Mouse (Mus musculus) left cerebral cortex, postnatal 25 days (tissue): Measurements from ENCODE around the gene Uba1. TPM values are rescaled to one million over a fixed set of nuclear protein-coding genes. Genes with fewer than 3 reads are reported as not detected.
"Not testable (repeated sequence)": the region's sequence is repeated elsewhere in the genome, so short reads cannot be mapped to it uniquely, and the experiment has no call there.

ENCODE experiments used
- DNase-seq, 2 experiments: peaks; one replicate each; pipeline ENCODE4 v3.0.0; 2022; ENCODE audit warnings: low spot score in 2 of 2, mixed read lengths in 1 of 2
- intact Hi-C: fragments of 180-260 bp; cut with DNase I; formaldehyde crosslinking; loops from one replicate; pipeline ENCODE4 v1.15.1; 2025
- total RNA-seq, 2 experiments: library from RNA; stranded (reverse); gene quantifications; 2 replicates each; pipeline ENCODE4 v1.2.3; 2021

Gene Uba1
- total RNA-seq, 2 experiments from 2014 or later: 338 to 343 TPM

DNA sequence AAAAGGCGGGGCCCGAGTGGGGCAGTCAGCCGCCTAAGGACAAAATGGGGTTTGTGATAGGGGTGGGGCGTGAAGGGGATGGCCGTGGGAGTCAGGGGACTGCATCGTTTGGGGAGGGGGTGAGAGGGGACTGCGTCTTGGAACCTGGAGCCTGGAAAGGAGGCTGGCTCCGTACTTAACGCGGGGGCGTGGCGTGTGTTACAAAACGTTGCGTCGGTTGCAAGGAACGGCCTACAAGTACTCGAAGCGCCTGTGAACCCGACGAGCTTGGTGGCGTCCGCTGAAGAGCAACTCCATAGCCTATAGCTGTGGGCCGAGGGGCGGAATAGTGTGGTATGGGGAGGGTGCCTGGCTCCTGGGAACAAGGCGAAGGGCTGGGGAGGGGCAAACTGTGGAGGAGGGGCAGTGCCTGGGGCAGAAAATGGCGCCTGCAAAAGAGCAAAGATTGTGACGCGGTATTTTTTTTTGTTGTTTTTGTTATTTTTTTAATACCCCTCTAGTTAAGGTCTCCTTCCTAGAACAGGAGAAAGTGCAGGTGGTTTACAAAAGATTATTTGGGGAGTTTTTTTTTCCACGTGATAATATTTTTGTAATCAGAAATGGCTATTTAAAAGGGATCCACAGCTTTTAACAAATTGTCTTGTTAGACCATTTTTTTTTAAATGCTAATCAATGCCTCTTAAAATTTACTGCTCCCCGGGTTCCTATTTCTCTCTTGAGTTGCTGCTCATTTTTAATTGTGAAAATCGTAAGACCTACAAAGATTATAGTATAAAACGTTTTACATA is 46.4 kb downstream of the Uba1 start:
- intact Hi-C loops: loop anchor here (2.0 kb wide), 1 partner anchor 16 kb away; no protein-coding TSS in a partner anchor
- DNase-seq: peak; percentile 74 to 88

DNA sequence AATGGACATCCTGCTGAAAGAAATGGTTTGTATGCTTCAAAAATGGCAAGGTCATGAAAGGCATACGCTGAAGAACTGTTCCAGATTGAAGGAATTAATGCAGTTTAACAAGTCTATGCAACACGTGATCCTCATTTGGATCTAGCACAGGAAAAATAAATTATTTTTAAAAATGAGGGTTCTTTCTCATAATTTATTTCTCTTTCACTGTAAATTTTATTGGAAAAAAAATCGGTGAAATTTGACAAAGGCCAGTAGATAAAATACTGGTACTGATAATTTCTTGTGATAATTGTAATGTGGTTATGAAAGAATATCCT is 46.9 kb downstream of the Uba1 start:
- DNase-seq: no peak
- intact Hi-C loops: loop anchor here (2.0 kb wide), 1 partner anchor 16 kb away; no protein-coding TSS in a partner anchor

DNA sequence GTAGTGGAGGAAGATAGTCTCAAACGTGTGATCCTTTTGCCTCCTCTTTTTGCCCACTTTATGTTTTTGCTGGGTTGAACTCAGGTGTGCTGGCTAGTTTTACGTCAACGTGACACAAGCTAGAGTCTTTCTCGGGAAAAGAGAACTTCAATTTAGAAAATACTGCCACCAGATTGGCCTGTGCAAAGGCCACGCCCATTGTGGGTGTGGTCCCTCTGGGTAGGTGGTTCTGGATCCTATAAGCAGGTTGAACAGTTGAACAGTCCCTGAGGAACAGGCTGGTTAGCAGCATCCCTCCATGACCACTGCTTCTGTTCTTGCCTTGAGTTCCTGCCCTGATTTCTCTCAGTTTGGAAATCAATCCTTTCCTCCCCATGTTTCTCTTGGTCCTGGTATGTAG is 70.6 kb downstream of the Uba1 start:
- no peak for DNase-seq
- intact Hi-C loops: no loop called here

DNA sequence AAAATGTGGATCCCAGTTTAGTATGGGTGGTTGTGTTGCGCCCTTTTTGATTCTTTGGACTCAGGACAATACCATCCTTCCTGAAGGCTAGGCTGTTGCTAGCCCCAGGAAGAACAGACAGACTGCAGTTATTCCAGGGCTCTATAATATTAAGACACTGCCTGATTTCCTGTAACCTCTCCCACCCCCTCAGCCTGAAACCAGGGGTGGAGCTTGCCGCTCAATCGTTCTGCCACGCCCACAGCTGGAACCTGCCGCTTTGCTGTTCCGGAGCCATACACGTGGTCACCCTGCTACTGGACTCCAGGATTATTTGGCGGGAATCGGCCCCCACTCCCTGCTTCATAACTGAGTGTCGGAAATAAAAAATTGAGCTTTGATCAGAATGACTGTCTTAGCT is 71.9 kb downstream of the Uba1 start:
- DNase-seq, intact Hi-C loops: not testable (repeated sequence)

Other genes with a start within 250 kb of the Uba1 start
- gene Jade3, start 232.6 kb upstream of the Uba1 start, total RNA-seq: 1 to 10 TPM; 7.0 to 8.3 TPM
- under 1 TPM in 1 of 2 experiments, not detected in 1; 0.23 TPM for gene Rgn, start 108.5 kb upstream of the Uba1 start, total RNA-seq
- 10 to 100 TPM; 45.5 to 48.6 TPM for gene Rbm10, start 40.8 kb upstream of the Uba1 start, total RNA-seq
- 100 to 1,000 TPM; 148 to 158 TPM for gene Ndufb11, start 40.7 kb upstream of the Uba1 start, total RNA-seq
- 100 to 1,000 TPM; 282 to 311 TPM for gene Cdk16, start 29.6 kb downstream of the Uba1 start, total RNA-seq
- gene Usp11, start 45.6 kb downstream of the Uba1 start, total RNA-seq: 100 to 1,000 TPM in 1 of 2 experiments, 10 to 100 TPM in 1; 99.6 to 110 TPM
- 100 to 1,000 TPM; 183 to 190 TPM for gene Araf, start 139.5 kb downstream of the Uba1 start, total RNA-seq
- gene Timp1, start 211.8 kb downstream of the Uba1 start, total RNA-seq: under 1 TPM; 0.55 to 0.60 TPM